Comparison of ENCODE assay signal across 12 mouse cellular contexts in genomic region chr17:31814848-31815247, GRCm38 (mm10). TPM values are rescaled to one million over a fixed set of nuclear protein-coding genes. Genes with fewer than 3 reads are reported as not detected.
DNase-seq lines count a peak whose midpoint lies in the region; ATAC-seq and TF ChIP-seq lines count a peak whose summit lies in the region.
"Had no signal": no experiment of that assay in that cellular context is flagged by ENCODE, and none has a peak within 500 bp of the region (broad histone marks: within the 10 kb centered on the region; RNA-seq: fewer than 3 reads in every experiment).

No protein-coding gene starts in this region.

- no peak overlapping the region for H3K9ac ChIP-seq in hindbrain, embryonic 11.5 days (ENCODE audit: low read depth, low read length)
- H3K9ac ChIP-seq in neural tube, embryonic 13.5 days = no peak overlapping the region
- H3K9ac ChIP-seq: embryonic facial prominence, embryonic 12.5 days; liver, embryonic 14.5 days had no signal

- no peaks in the 10 kb centered on the region for H3K36me3 ChIP-seq in hindbrain, embryonic 10.5 days
- H3K36me3 ChIP-seq in hindbrain, embryonic 11.5 days (ENCODE audit: control insufficient read depth, insufficient read depth, low read length) = no peaks in the 10 kb centered on the region
- H3K36me3 ChIP-seq in neural tube, embryonic 13.5 days = no peaks in the 10 kb centered on the region
- H3K36me3 ChIP-seq: embryonic facial prominence, embryonic 12.5 days had no signal

- no peak for TF ChIP-seq POLR2A in cerebellum, adult 2 months (IDR thresholded peaks at IDR 0.05; ENCODE audit: borderline replicate concordance, insufficient read depth, low read length)

- ATAC-seq in hindbrain, embryonic 11.5 days (ENCODE audit: low FRiP score) = no peak
- ATAC-seq in neural tube, embryonic 13.5 days (ENCODE audit: low read depth) = no peak
- ATAC-seq: CD4-positive, CD25-positive, alpha-beta regulatory T cell, adult 4 months had no signal

- no peaks in the 10 kb centered on the region for H3K9me3 ChIP-seq in hindbrain, embryonic 10.5 days
- no peaks in the 10 kb centered on the region for H3K9me3 ChIP-seq in hindbrain, embryonic 11.5 days (ENCODE audit: control insufficient read depth, low read length)
- no peaks in the 10 kb centered on the region for H3K9me3 ChIP-seq in neural tube, embryonic 13.5 days
- H3K9me3 ChIP-seq: embryonic facial prominence, embryonic 12.5 days had no signal

- H3K4me2 ChIP-seq in hindbrain, embryonic 11.5 days (replicated peaks; ENCODE audit: low read depth, low read length) = no peak overlapping the region
- H3K4me2 ChIP-seq in neural tube, embryonic 13.5 days = no peak overlapping the region
- H3K4me2 ChIP-seq: embryonic facial prominence, embryonic 12.5 days had no signal

- WGBS in hindbrain, embryonic 10.5 days = 78% methylated on average over 1 of the region's 1 CpGs
- WGBS in hindbrain, embryonic 11.5 days = 85% methylated on average over 1 of the region's 1 CpGs
- WGBS in neural tube, embryonic 13.5 days = 83% methylated on average over 1 of the region's 1 CpGs
- 61% methylated on average over 1 of the region's 1 CpGs for WGBS in cerebellum, adult 2 months

- DNase-seq in hindbrain, embryonic 10.5 days (ENCODE audit: low spot score) = no peak
- no peak for DNase-seq in hindbrain, embryonic 11.5 days (ENCODE audit: low spot score)
- DNase-seq in neural tube, embryonic 10.5 days (ENCODE audit: extremely low spot score, low spot score) = no peak
- DNase-seq in layer of hippocampus, adult 2 months (ENCODE audit: low spot score in 2 of 2) = peak; percentile 53 to 75
- DNase-seq in telencephalon, adult 2 months (ENCODE audit: low read depth, low spot score) = peak; percentile 76
- no peak for DNase-seq in cerebellum, adult 2 months
- no peak for DNase-seq in ovary, postnatal 10 days (ENCODE audit: low spot score)
- DNase-seq: gastrocnemius, postnatal 14 days had no signal

- no peaks in the 10 kb centered on the region; the same call in 1 of the 2 replicates for H3K27me3 ChIP-seq in hindbrain, embryonic 10.5 days (ENCODE audit: insufficient read depth, poor library complexity, severe bottlenecking)
- H3K27me3 ChIP-seq in hindbrain, embryonic 11.5 days (ENCODE audit: control insufficient read depth, insufficient read depth, low read length) = no peaks in the 10 kb centered on the region
- H3K27me3 ChIP-seq in neural tube, embryonic 13.5 days = no peaks in the 10 kb centered on the region
- no peaks in the 10 kb centered on the region; the same call in 1 of the 2 replicates for H3K27me3 ChIP-seq in cerebellum, adult 2 months (ENCODE audit: control insufficient read depth, insufficient read depth, low read length)
- H3K27me3 ChIP-seq: embryonic facial prominence, embryonic 12.5 days had no signal

- no peak overlapping the region for H3K4me3 ChIP-seq in hindbrain, embryonic 10.5 days
- no peak overlapping the region for H3K4me3 ChIP-seq in hindbrain, embryonic 11.5 days (ENCODE audit: low read depth, low read length)
- no peak overlapping the region for H3K4me3 ChIP-seq in neural tube, embryonic 13.5 days
- no peak overlapping the region for H3K4me3 ChIP-seq in layer of hippocampus, adult 2 months
- H3K4me3 ChIP-seq in cerebellum, adult 2 months (replicated peaks; ENCODE audit: insufficient read depth, low read depth, low read length) = no peak overlapping the region
- H3K4me3 ChIP-seq: embryonic facial prominence, embryonic 12.5 days had no signal

- H3K4me1 ChIP-seq in hindbrain, embryonic 10.5 days (replicated peaks) = peaks cover 40% of the 10 kb centered on the region
- H3K4me1 ChIP-seq in hindbrain, embryonic 11.5 days (replicated peaks; ENCODE audit: control insufficient read depth, insufficient read depth, low read length) = peaks cover 6% of the 10 kb centered on the region
- peaks cover 42% of the 10 kb centered on the region for H3K4me1 ChIP-seq in neural tube, embryonic 13.5 days (replicated peaks)
- H3K4me1 ChIP-seq in cerebellum, adult 2 months (ENCODE audit: control insufficient read depth, insufficient read depth, low read length) = no peaks in the 10 kb centered on the region
- H3K4me1 ChIP-seq: embryonic facial prominence, embryonic 12.5 days had no signal

- no peak for TF ChIP-seq CTCF in layer of hippocampus, adult 2 months (conservative IDR thresholded peaks at IDR 0.05)
- TF ChIP-seq CTCF in cerebellum, adult 2 months (IDR thresholded peaks at IDR 0.05; ENCODE audit: borderline replicate concordance, insufficient read depth, low read depth, low read length) = no peak

- peak overlapping the region; percentile 8; the same call in 1 of the 2 replicates for H3K27ac ChIP-seq in hindbrain, embryonic 10.5 days
- no peak overlapping the region for H3K27ac ChIP-seq in hindbrain, embryonic 11.5 days (ENCODE audit: low read depth, low read length)
- H3K27ac ChIP-seq in neural tube, embryonic 13.5 days (replicated peaks) = 0 out of 2 replicates have a peak overlapping the region, but pooled peaks have one; percentile 68
- peak overlapping the region; percentile 71 for H3K27ac ChIP-seq in layer of hippocampus, adult 2 months
- no peak overlapping the region for H3K27ac ChIP-seq in cerebellum, adult 2 months (ENCODE audit: insufficient read depth, low read length)
- H3K27ac ChIP-seq: embryonic facial prominence, embryonic 12.5 days; liver, embryonic 14.5 days had no signal

RNA-seq across cellular contexts. Expression of gene Sik1, which starts 40.8 kb away (rescaled TPM):
- polyA plus RNA-seq in hindbrain, embryonic 10.5 days (2016; fragmentation: Nextera tagmentation; extraction: Ambion mirVana) = 14.0 and 14.3 TPM in 2 replicates
- 12.9 and 17.9 TPM in 2 replicates for polyA plus RNA-seq in hindbrain, embryonic 11.5 days (2014; fragmentation: Nextera tagmentation; extraction: Ambion mirVana)
- polyA plus RNA-seq in neural tube, embryonic 13.5 days (2015; fragmentation: Nextera tagmentation; extraction: Ambion mirVana) = 17.0 and 20.1 TPM in 2 replicates
- 10 to 100 TPM; 12.4 to 15.4 TPM for total RNA-seq in layer of hippocampus, adult 2 months (2021)
- polyA plus RNA-seq in cerebellum, adult 2 months (2012; rRNA removed) = 5.0 and 5.2 TPM in 2 replicates

Comparison
In these comparisons a context has a peak if more than half of its experiments do, and no peak if none do; other contexts are left out.
1. H3K27ac ChIP-seq: peak in hindbrain, embryonic 10.5 days (single experiment), neural tube, embryonic 13.5 days (single experiment) and layer of hippocampus, adult 2 months (single experiment); none in hindbrain, embryonic 11.5 days (single experiment) and cerebellum, adult 2 months (single experiment).
2. DNase-seq: peak in layer of hippocampus, adult 2 months (2 of 2) and telencephalon, adult 2 months (single experiment); none in hindbrain, embryonic 10.5 days (single experiment), hindbrain, embryonic 11.5 days (single experiment), neural tube, embryonic 10.5 days (single experiment), cerebellum, adult 2 months (0 of 2) and ovary, postnatal 10 days (single experiment).